Mouse (Mus musculus): ENCODE data around the gene Lgr6.

GRCm38 (mm10) chr1:135076470-135076869 is 28.6 kb downstream of the Lgr6 start:
- no peak for TF ChIP-seq CTCF (IDR thresholded peaks at IDR 0.05; ENCODE audit: extremely low read depth, insufficient read length, insufficient replicate concordance, low read depth, low read length)
- TF ChIP-seq POLR2A (IDR thresholded peaks at IDR 0.05; ENCODE audit: low read depth, low read length): no peak
